Mouse (Mus musculus): Measurements from ENCODE around the gene Tbrg1. TPM values are rescaled to one million over a fixed set of nuclear protein-coding genes. Genes with fewer than 3 reads are reported as not detected.

Tbrg1 gene
- polyA plus RNA-seq, 1 experiment from 2014 or later: 261 TPM

- Histone ChIP-seq H3K36me3 (ENCODE audit: control insufficient read depth, insufficient read depth) (peaks cover 10% of the 10 kb centered on the region; the same call in 1 of the 2 replicates), H3K4me3 (ENCODE audit: low read depth, low read length) (no peak overlapping the region), H3K4me1 (replicated peaks; ENCODE audit: control insufficient read depth, insufficient read depth, low read length) (no peaks in the 10 kb centered on the region), H3K27ac (ENCODE audit: low read depth, low read length) (no peak overlapping the region), H3K4me2 (replicated peaks; ENCODE audit: low read depth) (no peak overlapping the region), H3K9me3 (ENCODE audit: control insufficient read depth) (no peaks in the 10 kb centered on the region), H3K9ac (ENCODE audit: low read depth, low read length) (no peak overlapping the region), H3K27me3 (replicated peaks; ENCODE audit: control insufficient read depth, insufficient read depth, low read length) (no peaks in the 10 kb centered on the region)
- 59% methylated on average over 6 of the region's 6 CpGs for WGBS
- no peak for ATAC-seq
- no peak for TF ChIP-seq CTCF (IDR thresholded peaks at IDR 0.05; ENCODE audit: low read depth)
These were observed 20.1 kb downstream of the Tbrg1 start for GRCm38 (mm10) chr9:37636800-37637542.

GRCm38 (mm10) chr9:37636335-37636734 is 20.8 kb downstream of the Tbrg1 start:
- no peak overlapping the region for H3K4me2 ChIP-seq (replicated peaks; ENCODE audit: low read depth)
- H3K4me1 ChIP-seq (replicated peaks; ENCODE audit: control insufficient read depth, insufficient read depth, low read length): no peaks in the 10 kb centered on the region
- TF ChIP-seq CTCF (IDR thresholded peaks at IDR 0.05; ENCODE audit: low read depth): peak; percentile 87
- H3K9ac ChIP-seq (ENCODE audit: low read depth, low read length): no peak overlapping the region
- H3K4me3 ChIP-seq (ENCODE audit: low read depth, low read length): no peak overlapping the region
- peaks cover 10% of the 10 kb centered on the region; the same call in 1 of the 2 replicates for H3K36me3 ChIP-seq (ENCODE audit: control insufficient read depth, insufficient read depth)
- WGBS: 18% methylated on average over 7 of the region's 7 CpGs
- H3K9me3 ChIP-seq (ENCODE audit: control insufficient read depth): no peaks in the 10 kb centered on the region
- H3K27me3 ChIP-seq (replicated peaks; ENCODE audit: control insufficient read depth, insufficient read depth, low read length): no peaks in the 10 kb centered on the region
- H3K27ac ChIP-seq (ENCODE audit: low read depth, low read length): no peak overlapping the region
- no peak for ATAC-seq

GRCm38 (mm10) chr9:37634269-37634668 is 22.8 kb downstream of the Tbrg1 start:
- Histone ChIP-seq H3K9me3 (ENCODE audit: control insufficient read depth) (no peaks in the 10 kb centered on the region), H3K27ac (ENCODE audit: low read depth, low read length) (no peak overlapping the region), H3K4me1 (replicated peaks; ENCODE audit: control insufficient read depth, insufficient read depth, low read length) (no peaks in the 10 kb centered on the region), H3K4me2 (replicated peaks; ENCODE audit: low read depth) (no peak overlapping the region), H3K9ac (ENCODE audit: low read depth, low read length) (no peak overlapping the region), H3K36me3 (ENCODE audit: control insufficient read depth, insufficient read depth) (peaks cover 4% of the 10 kb centered on the region; the same call in 1 of the 2 replicates), H3K27me3 (replicated peaks; ENCODE audit: control insufficient read depth, insufficient read depth, low read length) (no peaks in the 10 kb centered on the region), H3K4me3 (ENCODE audit: low read depth, low read length) (no peak overlapping the region)
- no peak for ATAC-seq
- WGBS: 89% methylated on average over 3 of the region's 3 CpGs
- no peak for TF ChIP-seq CTCF (IDR thresholded peaks at IDR 0.05; ENCODE audit: low read depth)

GRCm38 (mm10) chr9:37632305-37632704 is 24.8 kb downstream of the Tbrg1 start:
- TF ChIP-seq CTCF (IDR thresholded peaks at IDR 0.05; ENCODE audit: low read depth): no peak
- no peak overlapping the region for H3K27ac ChIP-seq (ENCODE audit: low read depth, low read length)
- H3K4me2 ChIP-seq (replicated peaks; ENCODE audit: low read depth): no peak overlapping the region
- no peaks in the 10 kb centered on the region for H3K9me3 ChIP-seq (ENCODE audit: control insufficient read depth)
- H3K4me3 ChIP-seq (ENCODE audit: low read depth, low read length): no peak overlapping the region
- no peak overlapping the region for H3K9ac ChIP-seq (ENCODE audit: low read depth, low read length)
- H3K36me3 ChIP-seq (ENCODE audit: control insufficient read depth, insufficient read depth): peaks cover 3% of the 10 kb centered on the region; the same call in 1 of the 2 replicates
- WGBS: 77% methylated on average over 2 of the region's 2 CpGs
- no peaks in the 10 kb centered on the region for H3K27me3 ChIP-seq (replicated peaks; ENCODE audit: control insufficient read depth, insufficient read depth, low read length)
- ATAC-seq: no peak
- no peaks in the 10 kb centered on the region for H3K4me1 ChIP-seq (replicated peaks; ENCODE audit: control insufficient read depth, insufficient read depth, low read length)

- peaks cover 3% of the 10 kb centered on the region; the same call in 1 of the 2 replicates for H3K36me3 ChIP-seq (ENCODE audit: control insufficient read depth, insufficient read depth)
- no peak overlapping the region for H3K27ac ChIP-seq (ENCODE audit: low read depth, low read length)
- ATAC-seq: no peak
- WGBS: 77% methylated on average over 2 of the region's 2 CpGs
- H3K4me1 ChIP-seq (replicated peaks; ENCODE audit: control insufficient read depth, insufficient read depth, low read length): no peaks in the 10 kb centered on the region
- no peak overlapping the region for H3K4me3 ChIP-seq (ENCODE audit: low read depth, low read length)
- TF ChIP-seq CTCF (IDR thresholded peaks at IDR 0.05; ENCODE audit: low read depth): no peak
- no peak overlapping the region for H3K4me2 ChIP-seq (replicated peaks; ENCODE audit: low read depth)
- H3K9ac ChIP-seq (ENCODE audit: low read depth, low read length): no peak overlapping the region
- no peaks in the 10 kb centered on the region for H3K27me3 ChIP-seq (replicated peaks; ENCODE audit: control insufficient read depth, insufficient read depth, low read length)
- no peaks in the 10 kb centered on the region for H3K9me3 ChIP-seq (ENCODE audit: control insufficient read depth)
These were observed 27.2 kb downstream of the Tbrg1 start for GRCm38 (mm10) chr9:37629941-37630340.

GRCm38 (mm10) chr9:37628581-37628980 is 28.5 kb downstream of the Tbrg1 start:
- Histone ChIP-seq H3K36me3 (ENCODE audit: control insufficient read depth, insufficient read depth) (peaks cover 3% of the 10 kb centered on the region; the same call in 1 of the 2 replicates), H3K4me2 (replicated peaks; ENCODE audit: low read depth) (no peak overlapping the region), H3K27ac (ENCODE audit: low read depth, low read length) (no peak overlapping the region), H3K27me3 (replicated peaks; ENCODE audit: control insufficient read depth, insufficient read depth, low read length) (no peaks in the 10 kb centered on the region), H3K9ac (ENCODE audit: low read depth, low read length) (no peak overlapping the region), H3K9me3 (ENCODE audit: control insufficient read depth) (no peaks in the 10 kb centered on the region), H3K4me3 (ENCODE audit: low read depth, low read length) (no peak overlapping the region), H3K4me1 (replicated peaks; ENCODE audit: control insufficient read depth, insufficient read depth, low read length) (no peaks in the 10 kb centered on the region)
- ATAC-seq: no peak
- TF ChIP-seq CTCF (IDR thresholded peaks at IDR 0.05; ENCODE audit: low read depth): no peak
- 84% methylated on average over 4 of the region's 4 CpGs for WGBS

Data from intestine, postnatal 0 days (tissue).